ENCODE assay signal across 17 mouse cellular contexts in genomic region chr12:108301006-108301405, GRCm38 (mm10). TPM values are rescaled to one million over a fixed set of nuclear protein-coding genes. Genes with fewer than 3 reads are reported as not detected.
DNase-seq lines count a peak whose midpoint lies in the region; ATAC-seq and TF ChIP-seq lines count a peak whose summit lies in the region.
"Had no signal": no experiment of that assay in that cellular context is flagged by ENCODE, and none has a peak within 500 bp of the region (broad histone marks: within the 10 kb centered on the region; RNA-seq: fewer than 3 reads in every experiment).

No protein-coding gene starts in this region.

- ATAC-seq in limb, embryonic 14.5 days (ENCODE audit: low FRiP score, low read depth), result peak; percentile 38
- ATAC-seq: forebrain, embryonic 15.5 days; hindbrain, postnatal 0 days had no signal

- H3K4me2 ChIP-seq in limb, embryonic 14.5 days (replicated peaks; ENCODE audit: low read depth, low read length, severe bottlenecking), result no peak overlapping the region
- H3K4me2 ChIP-seq: forebrain, embryonic 15.5 days; heart, embryonic 13.5 days; hindbrain, embryonic 12.5 days had no signal

- H3K4me3 ChIP-seq in limb, embryonic 14.5 days (replicated peaks; ENCODE audit: low read length), result no peak overlapping the region
- no peak overlapping the region for H3K4me3 ChIP-seq in limb, embryonic 10.5 days
- H3K4me3 ChIP-seq: forebrain, embryonic 15.5 days; heart, embryonic 13.5 days; hindbrain, embryonic 12.5 days had no signal

- no peak overlapping the region for H3K9ac ChIP-seq in limb, embryonic 14.5 days (ENCODE audit: low read depth, low read length, severe bottlenecking)
- H3K9ac ChIP-seq: forebrain, embryonic 15.5 days; heart, embryonic 13.5 days; hindbrain, embryonic 12.5 days had no signal

- no peaks in the 10 kb centered on the region for H3K36me3 ChIP-seq in limb, embryonic 14.5 days (ENCODE audit: control insufficient read depth, insufficient read depth, low read length)
- no peaks in the 10 kb centered on the region for H3K36me3 ChIP-seq in limb, embryonic 10.5 days
- H3K36me3 ChIP-seq: forebrain, embryonic 15.5 days; heart, embryonic 13.5 days; hindbrain, embryonic 12.5 days had no signal

- 0 out of 2 replicates have a peak overlapping the region, but pooled peaks have one; percentile 26 for H3K27ac ChIP-seq in limb, embryonic 14.5 days (replicated peaks; ENCODE audit: low read depth, low read length)
- no peak overlapping the region for H3K27ac ChIP-seq in limb, embryonic 10.5 days
- H3K27ac ChIP-seq: forebrain, embryonic 15.5 days; heart, embryonic 13.5 days; hindbrain, embryonic 12.5 days; hindbrain, postnatal 0 days had no signal

- peak; percentile 93 for DNase-seq in heart, adult 11 months
- DNase-seq in heart, adult 9 months (ENCODE audit: low spot score in 2 of 2), result no peak
- DNase-seq in limb, embryonic 14.5 days (ENCODE audit: low spot score), result peak; percentile 40
- no peak for DNase-seq in limb, embryonic 10.5 days (ENCODE audit: low spot score)
- peak; percentile 65 for DNase-seq in lung, postnatal 36 days
- DNase-seq in lung, postnatal 14 days, result no peak
- DNase-seq in NIH3T3 (ENCODE audit: low read depth), result peak; percentile 41
- DNase-seq: adrenal gland, adult 8-10 months; adrenal gland, postnatal 36 days; cerebellum, adult 2 months; cerebellum, postnatal 10 days; gastrocnemius, postnatal 10 days; heart, postnatal 36 days had no signal

- 45% methylated on average over 6 of the region's 6 CpGs for WGBS in limb, embryonic 14.5 days
- 85% methylated on average over 6 of the region's 6 CpGs for WGBS in limb, embryonic 10.5 days

- H3K27me3 ChIP-seq in limb, embryonic 14.5 days (ENCODE audit: control insufficient read depth, insufficient read depth, low read length), result peaks cover 2% of the 10 kb centered on the region; the same call in 1 of the 2 replicates
- peaks cover 29% of the 10 kb centered on the region for H3K27me3 ChIP-seq in limb, embryonic 10.5 days (ENCODE audit: low read depth, poor library complexity, severe bottlenecking)

- peaks cover 4% of the 10 kb centered on the region; the same call in 1 of the 2 replicates for H3K4me1 ChIP-seq in limb, embryonic 14.5 days (ENCODE audit: control insufficient read depth, insufficient read depth, low read length)
- H3K4me1 ChIP-seq in limb, embryonic 10.5 days, result peaks cover 6% of the 10 kb centered on the region

- H3K9me3 ChIP-seq in limb, embryonic 14.5 days (ENCODE audit: control insufficient read depth, low read length), result no peaks in the 10 kb centered on the region
- H3K9me3 ChIP-seq in limb, embryonic 10.5 days (replicated peaks), result no peaks in the 10 kb centered on the region
- H3K9me3 ChIP-seq: forebrain, embryonic 15.5 days; hindbrain, embryonic 12.5 days had no signal

- TF ChIP-seq POLR2A in limb, embryonic 14.5 days (IDR thresholded peaks at IDR 0.05; ENCODE audit: borderline replicate concordance, extremely low read depth, insufficient read depth, insufficient read length), result no peak

RNA-seq across cellular contexts. Expression of gene Hhipl1, which starts 5.1 kb away (rescaled TPM):
- polyA plus RNA-seq in limb, embryonic 14.5 days (2012; rRNA removed), result 2.7 and 3.0 TPM in 2 replicates
- 0.58 and 1.5 TPM in 2 replicates for polyA plus RNA-seq in limb, embryonic 14.5 days (2014; fragmentation: Nextera tagmentation; extraction: Ambion mirVana)
- 0.06 and 0.21 TPM in 2 replicates for polyA plus RNA-seq in limb, embryonic 10.5 days (2016; fragmentation: Nextera tagmentation; extraction: Ambion mirVana)

RNA-seq across cellular contexts. Expression of gene Ccdc85c, which starts 25.8 kb away (rescaled TPM):
- polyA plus RNA-seq in limb, embryonic 14.5 days (2012; rRNA removed), result 9.9 and 13.1 TPM in 2 replicates
- 6.1 and 6.4 TPM in 2 replicates for polyA plus RNA-seq in limb, embryonic 14.5 days (2014; fragmentation: Nextera tagmentation; extraction: Ambion mirVana)
- 5.4 and 6.2 TPM in 2 replicates for polyA plus RNA-seq in limb, embryonic 10.5 days (2016; fragmentation: Nextera tagmentation; extraction: Ambion mirVana)

RNA-seq across cellular contexts. Expression of gene Cyp46a1, which starts 33.2 kb away (rescaled TPM):
- polyA plus RNA-seq in limb, embryonic 14.5 days (2012; rRNA removed), result 24.8 and 30.8 TPM in 2 replicates
- 6.4 and 6.6 TPM in 2 replicates for polyA plus RNA-seq in limb, embryonic 14.5 days (2014; fragmentation: Nextera tagmentation; extraction: Ambion mirVana)
- 1.9 and 2.0 TPM in 2 replicates for polyA plus RNA-seq in limb, embryonic 10.5 days (2016; fragmentation: Nextera tagmentation; extraction: Ambion mirVana)

Comparison
In these comparisons a context has a peak if more than half of its experiments do, and no peak if none do; other contexts are left out.
1. DNase-seq: peak in heart, adult 11 months (single experiment), limb, embryonic 14.5 days (single experiment), lung, postnatal 36 days (single experiment) and NIH3T3 (single experiment); none in heart, adult 9 months (0 of 2), limb, embryonic 10.5 days (single experiment) and lung, postnatal 14 days (single experiment).